Mouse (Mus musculus) testis, adult 2 months (tissue): ENCODE results near the gene Mtcl1.

Experiments
- CTCF ChIP-seq: fragments of 200-500 bp; IDR thresholded peaks from 2 replicates; pipeline ENCODE4 v1.5.1; 2012; ENCODE audit warnings: low read depth, mild to moderate bottlenecking, inconsistent platforms, low read length, moderate library complexity; ENCODE audit not compliant: control insufficient read depth, insufficient read depth, insufficient replicate concordance
- POLR2A ChIP-seq: fragments of 200-500 bp; IDR thresholded peaks from 2 replicates; pipeline ENCODE4 v1.6.1; 2012; ENCODE audit warnings: low read depth, mild to moderate bottlenecking, inconsistent platforms, low read length, moderate library complexity; ENCODE audit not compliant: control insufficient read depth

GRCm38 (mm10) chr17:66486576-66486975 lies 37.0 kb upstream of the Mtcl1 start:
- TF ChIP-seq POLR2A: no peak
- no peak for TF ChIP-seq CTCF
